Mouse (Mus musculus): Measurements from ENCODE around the gene Cry1. TPM values are rescaled to one million over a fixed set of nuclear protein-coding genes. Genes with fewer than 3 reads are reported as not detected.

Cry1 gene
- total RNA-seq, 1 experiment from 2014 or later = 6.9 TPM

GRCm38 (mm10) chr10:85159989-85160619 is 24.8 kb downstream of the Cry1 start:
- DNase-seq = no peak

DNA sequence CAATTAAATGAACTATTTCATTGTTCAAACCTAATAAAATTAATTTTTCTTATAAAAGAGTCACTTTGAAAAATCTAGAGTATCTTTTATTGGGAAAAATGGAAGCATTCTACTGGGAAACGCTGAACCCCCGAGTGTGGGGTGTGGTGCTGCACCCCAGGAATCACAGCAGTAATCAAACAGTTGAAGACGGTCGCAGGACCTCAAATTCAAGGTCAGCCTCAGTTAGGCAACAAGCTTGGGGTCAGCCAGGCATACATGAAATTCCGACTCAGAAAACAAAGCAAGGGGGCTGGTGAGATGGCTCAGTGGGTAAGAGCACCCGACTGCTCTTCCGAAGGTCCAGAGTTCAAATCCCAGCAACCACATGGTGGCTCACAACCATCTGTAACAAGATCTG is 27.4 kb downstream of the Cry1 start:
- no peak for DNase-seq

DNA sequence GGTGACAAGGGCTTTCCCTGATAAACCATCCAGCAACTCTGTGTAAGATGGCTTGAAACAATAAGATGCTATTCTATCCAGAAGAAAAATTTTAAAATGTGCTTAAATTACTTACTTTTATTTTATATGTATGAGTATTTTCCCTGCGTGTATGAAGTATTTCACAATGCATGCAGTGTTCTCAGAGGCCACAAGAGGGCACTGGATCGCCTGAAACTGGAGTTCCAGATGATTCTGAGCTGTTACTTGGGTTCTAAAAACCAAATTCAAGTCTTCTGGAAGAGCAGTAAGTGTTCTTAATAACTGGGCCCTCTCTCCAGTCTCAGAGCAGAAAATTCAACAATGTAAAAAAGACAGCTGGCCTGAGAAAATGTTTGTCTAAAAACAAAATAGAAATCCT is 30.7 kb downstream of the Cry1 start:
- peak; percentile 60 for DNase-seq

- no peak for DNase-seq
Observed at GRCm38 (mm10) chr10:85149226-85149625, 35.6 kb downstream of the Cry1 start.

GRCm38 (mm10) chr10:85146282-85146681 is 38.6 kb downstream of the Cry1 start:
- DNase-seq = no peak

GRCm38 (mm10) chr10:85141465-85141864 is 43.4 kb downstream of the Cry1 start:
- DNase-seq = no peak

GRCm38 (mm10) chr10:85136573-85136972 is 48.3 kb downstream of the Cry1 start:
- no peak for DNase-seq

DNA sequence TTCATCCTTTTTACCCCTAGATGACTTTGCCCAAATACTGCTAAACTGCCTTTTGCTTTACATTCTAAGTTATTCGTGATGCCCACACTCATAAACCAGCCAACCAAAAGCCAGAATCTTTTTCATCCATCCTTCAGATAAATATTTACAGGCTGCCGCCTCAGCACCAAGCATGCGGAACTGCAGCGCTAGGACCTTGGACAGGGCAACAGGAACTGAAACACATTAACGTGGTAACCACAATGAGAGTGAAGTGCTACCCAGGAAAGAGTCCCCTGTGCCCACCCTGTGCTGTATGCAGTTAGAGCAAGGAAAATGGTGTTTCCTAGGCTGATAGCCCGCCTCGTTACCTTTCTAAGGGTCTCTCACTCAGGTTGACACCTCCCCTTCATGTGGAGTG is 56.4 kb downstream of the Cry1 start:
- DNase-seq = no peak

- DNase-seq = peak; percentile 87
Observed at GRCm38 (mm10) chr10:85127395-85128287, 57.2 kb downstream of the Cry1 start, which contains the start of gene Mterf2. Gene Mterf2, minus strand, starts transcription at chr10:85128027.

DNA sequence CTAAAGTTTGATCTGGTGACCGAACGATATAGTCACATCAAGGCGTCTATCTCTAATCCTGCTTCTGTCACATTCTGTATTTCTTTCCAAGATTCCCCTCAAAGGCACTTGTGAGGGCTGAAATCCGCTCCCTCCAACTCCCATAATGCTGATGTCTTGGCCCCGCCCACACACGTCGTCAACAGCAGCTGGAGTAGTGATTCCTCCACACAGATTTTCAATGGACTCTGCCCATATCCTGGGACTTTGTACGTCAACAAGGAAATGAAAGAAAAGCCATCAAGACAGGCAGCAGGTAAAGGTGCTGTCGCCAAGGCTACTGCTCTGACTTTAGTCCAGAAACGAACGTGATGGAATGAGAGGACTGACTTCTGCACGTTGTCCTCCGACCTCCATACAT is 59.7 kb downstream of the Cry1 start:
- DNase-seq = no peak

GRCm38 (mm10) chr10:85114409-85114808 is 70.5 kb downstream of the Cry1 start:
- DNase-seq = no peak

GRCm38 (mm10) chr10:85103085-85103885 is 81.6 kb downstream of the Cry1 start:
- DNase-seq = peak; percentile 9

DNA sequence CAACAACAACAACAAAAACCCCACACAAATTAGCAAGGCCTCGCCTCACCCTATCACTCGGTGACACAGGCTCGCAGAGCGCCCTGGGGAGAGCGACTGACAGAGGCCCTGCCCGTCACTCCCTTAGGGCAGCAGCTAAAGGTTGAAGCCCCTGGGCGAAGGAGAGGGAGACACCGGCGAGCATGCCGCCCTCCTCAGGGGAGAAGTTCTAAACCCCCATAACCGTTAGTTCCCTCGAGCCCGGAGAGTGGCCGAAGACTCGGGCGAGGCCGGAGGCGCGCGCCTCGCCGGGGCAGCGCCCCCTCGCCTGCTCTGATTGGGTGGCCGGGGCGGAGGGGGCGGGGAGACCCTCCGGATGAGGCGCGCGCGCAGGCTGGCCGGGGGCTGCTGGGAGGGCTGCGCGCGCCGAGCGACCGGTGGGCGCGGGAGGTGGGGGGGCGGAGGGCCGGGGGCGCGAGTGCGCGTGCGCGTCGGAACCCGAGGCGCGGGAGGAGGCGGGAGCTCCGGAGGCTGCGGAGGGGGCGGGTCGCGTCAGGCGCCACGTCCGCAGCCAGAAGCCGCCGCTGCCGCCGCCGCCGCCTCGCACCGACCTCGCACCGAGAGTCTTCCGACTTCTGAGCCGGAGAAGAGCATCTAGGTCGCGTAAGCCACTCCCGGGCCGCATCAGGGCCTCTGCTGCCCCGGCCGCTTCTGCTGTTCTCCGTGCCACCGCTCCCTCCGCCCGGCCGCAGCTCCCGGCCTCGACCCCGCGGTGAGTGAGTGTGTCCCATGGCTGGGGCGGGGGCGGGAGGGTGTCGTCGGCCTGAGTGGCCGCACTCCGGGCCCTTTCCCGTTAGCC is 82.4 kb downstream of the Cry1 start, which contains the start of the genes Fhl4 and Tmem263:
Fhl4 (minus strand) TSS at position 249 of the 838 bp plus-strand sequence.
Tmem263 (plus strand) TSS at position 381 of the 838 bp plus-strand sequence.
- peak; percentile 88 for DNase-seq

DNA sequence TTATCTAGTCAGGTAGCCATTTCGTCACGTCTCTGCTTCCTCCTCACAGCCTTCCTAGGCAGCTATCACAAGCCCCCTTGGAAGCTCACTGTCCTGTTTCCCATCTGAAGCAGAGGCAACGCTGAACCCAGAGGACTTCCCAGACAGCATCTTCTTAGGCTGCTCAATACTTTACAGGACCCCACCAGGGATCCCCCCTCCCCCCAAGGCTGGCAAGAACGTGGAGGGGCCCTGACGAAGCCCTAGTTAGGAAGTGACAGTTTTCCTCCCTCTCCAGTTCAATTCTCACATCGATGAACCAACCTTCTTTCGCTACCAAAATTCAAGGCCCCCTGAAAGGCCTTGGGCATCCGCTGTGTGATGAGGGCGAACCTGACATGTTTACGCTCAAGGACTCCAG is 83.0 kb downstream of the Cry1 start:
- no peak for DNase-seq

Other genes starting within 250 kb of the Cry1 start
- 0.81 and 0.91 TPM in 2 replicates for gene Fhl4, start 82.6 kb downstream of the Cry1 start, total RNA-seq (2021)
- gene Tmem263, start 82.4 kb downstream of the Cry1 start, total RNA-seq (2021) = 17.0 and 19.7 TPM in 2 replicates
- gene Mterf2, start 57.0 kb downstream of the Cry1 start, total RNA-seq (2021) = 3.9 and 9.1 TPM in 2 replicates
- gene Btbd11, start 201.8 kb upstream of the Cry1 start, total RNA-seq (2021) = 8.2 and 8.8 TPM in 2 replicates